Mouse (Mus musculus) cerebellum, adult (tissue): Measurements from ENCODE around the gene Vmn1r61.

ENCODE experiments used
- ATAC-seq: cut with Nextera tagmentation; 2 replicates; pipeline ENCODE4 v1.9.2; 2017; ENCODE audit warnings: mild to moderate bottlenecking, moderate library complexity, mixed read lengths; ENCODE audit not compliant: insufficient number of reproducible peaks, low FRiP score, low TSS enrichment

The Vmn1r61 gene

DNA sequence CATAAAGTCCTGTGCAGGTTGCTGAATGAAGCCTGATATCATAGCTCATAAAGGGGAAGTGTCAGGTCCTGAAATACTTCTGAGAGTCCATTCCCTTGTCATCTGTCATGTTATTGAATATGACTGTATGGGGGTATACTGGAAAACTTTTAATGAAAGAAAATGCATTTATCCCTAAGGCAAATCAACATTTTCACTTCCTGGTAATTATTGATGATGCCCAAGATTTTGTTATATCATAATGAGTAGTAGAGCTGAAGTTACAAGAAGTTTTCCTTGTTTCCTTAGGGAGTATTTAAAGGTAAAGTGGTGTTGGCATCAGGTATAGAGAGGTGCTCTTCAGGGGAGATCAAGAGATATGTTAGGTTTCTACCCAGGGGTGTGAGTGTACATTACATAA is at the start of gene Vmn1r61:
TSS of gene Vmn1r61 (minus strand) at position 101 of the 400 bp plus-strand sequence.
- ATAC-seq = no peak
